Mouse (Mus musculus) inflammation-experienced regulatory T-cells, adult 6 months (primary cell): ENCODE results near the gene Gfod2. TPM values are rescaled to one million over a fixed set of nuclear protein-coding genes. Genes with fewer than 3 reads are reported as not detected.

ENCODE experiments used
- ATAC-seq: one replicate; pipeline ENCODE4 v1.8.0; 2017
- polyA plus RNA-seq, 3 experiments: library from polyadenylated mRNA; unstranded; fragments of 100-300 nt; shearing (Covaris generic); gene quantifications; one replicate each; pipeline ENCODE4 v1.2.1; 2017

Gene Gfod2
- 1 to 10 TPM; 1.7 to 5.9 (median 3.9) TPM for polyA plus RNA-seq

- peak; percentile 92 for ATAC-seq
These were observed at the start of gene Gfod2 for GRCm38 (mm10) chr8:105758277-105759108. Gfod2 (minus strand) TSS chr8:105758664.

- ATAC-seq, result no peak
These were observed 49.3 kb upstream of the Gfod2 start for GRCm38 (mm10) chr8:105807766-105808165.

GRCm38 (mm10) chr8:105805964-105806363, 47.5 kb upstream of the Gfod2 start:
- no peak for ATAC-seq

- no peak for ATAC-seq
These were observed 46.9 kb upstream of the Gfod2 start for GRCm38 (mm10) chr8:105805346-105805745.

GRCm38 (mm10) chr8:105804797-105805196, 46.3 kb upstream of the Gfod2 start:
- no peak for ATAC-seq

GRCm38 (mm10) chr8:105801153-105801904, 42.9 kb upstream of the Gfod2 start:
- no peak for ATAC-seq

- no peak for ATAC-seq
These were observed 40.8 kb upstream of the Gfod2 start for GRCm38 (mm10) chr8:105799091-105799812.

GRCm38 (mm10) chr8:105798408-105798807, 39.9 kb upstream of the Gfod2 start:
- no peak for ATAC-seq

- ATAC-seq, result no peak
These were observed 37.3 kb upstream of the Gfod2 start for GRCm38 (mm10) chr8:105795785-105796184.

- ATAC-seq, result no peak
These were observed 35.6 kb upstream of the Gfod2 start for GRCm38 (mm10) chr8:105794009-105794598.

- no peak for ATAC-seq
These were observed 34.9 kb upstream of the Gfod2 start for GRCm38 (mm10) chr8:105793331-105793730.

GRCm38 (mm10) chr8:105789626-105790025, 31.2 kb upstream of the Gfod2 start:
- ATAC-seq, result no peak

- peak; percentile 63 for ATAC-seq
These were observed 30.5 kb upstream of the Gfod2 start for GRCm38 (mm10) chr8:105788927-105789326.

- ATAC-seq, result no peak
These were observed 29.8 kb upstream of the Gfod2 start for GRCm38 (mm10) chr8:105788241-105788640.

GRCm38 (mm10) chr8:105780298-105780697, 21.8 kb upstream of the Gfod2 start:
- ATAC-seq, result no peak

- ATAC-seq, result no peak
These were observed 19.4 kb upstream of the Gfod2 start for GRCm38 (mm10) chr8:105777833-105778232.

GRCm38 (mm10) chr8:105774498-105774897, 16.0 kb upstream of the Gfod2 start:
- no peak for ATAC-seq

- no peak for ATAC-seq
These were observed 15.0 kb upstream of the Gfod2 start for GRCm38 (mm10) chr8:105773441-105773861.

GRCm38 (mm10) chr8:105771398-105772175, 13.1 kb upstream of the Gfod2 start:
- no peak for ATAC-seq

- ATAC-seq, result no peak
These were observed 12.1 kb upstream of the Gfod2 start for GRCm38 (mm10) chr8:105770609-105771008.

- no peak for ATAC-seq
These were observed 10.2 kb upstream of the Gfod2 start for GRCm38 (mm10) chr8:105768485-105769257.
